Mouse (Mus musculus) c-Kit-positive CD71-positive TER-119-positive erythroid progenitor cells, embryonic 14.5 days (primary cell): ENCODE measurements around the gene Epb41l3.

Experiments
- DNase-seq: peaks from one replicate; pipeline ENCODE4 v3.0.0-alpha.2; 2013; ENCODE audit warnings: low spot score

Gene Epb41l3

DNA sequence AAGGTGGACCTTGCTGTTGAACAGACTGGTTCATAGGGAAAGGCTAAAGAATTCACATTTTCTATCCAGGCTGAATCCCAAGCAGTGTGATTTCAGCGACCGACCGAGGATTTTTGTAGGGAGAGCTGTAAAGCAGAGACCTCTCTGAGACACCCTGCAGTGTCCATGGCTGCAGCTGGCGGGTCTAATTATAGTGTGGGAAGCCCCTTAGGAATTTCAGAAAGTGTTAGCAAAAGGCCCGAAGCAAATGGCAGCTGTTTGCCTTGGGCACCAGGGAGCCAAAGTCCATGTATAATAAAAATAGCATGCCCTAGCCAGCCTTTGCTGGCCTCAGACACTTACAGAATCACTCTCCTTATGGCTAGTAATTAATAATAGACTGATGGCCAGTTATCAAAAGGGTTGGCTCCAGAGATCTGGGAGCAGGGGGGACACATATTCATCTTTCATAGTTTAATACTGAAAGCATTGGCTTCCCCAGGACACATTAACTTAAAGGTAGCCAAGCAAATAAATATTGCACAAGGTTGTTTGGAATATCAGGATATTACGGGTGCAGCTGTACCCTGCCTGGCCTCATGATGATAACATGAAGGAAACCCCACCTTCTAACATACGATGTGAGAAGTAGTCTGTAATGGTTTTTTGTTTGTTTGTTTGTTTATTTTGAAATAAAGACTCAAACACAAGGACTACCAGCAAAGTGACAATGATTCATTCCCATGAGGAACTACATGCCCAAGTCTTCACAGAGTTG, 106.3 kb downstream of the Epb41l3 start:
- no peak for DNase-seq

GRCm38 (mm10) chr17:69187794-69188193, 112.3 kb downstream of the Epb41l3 start:
- no peak for DNase-seq

DNA sequence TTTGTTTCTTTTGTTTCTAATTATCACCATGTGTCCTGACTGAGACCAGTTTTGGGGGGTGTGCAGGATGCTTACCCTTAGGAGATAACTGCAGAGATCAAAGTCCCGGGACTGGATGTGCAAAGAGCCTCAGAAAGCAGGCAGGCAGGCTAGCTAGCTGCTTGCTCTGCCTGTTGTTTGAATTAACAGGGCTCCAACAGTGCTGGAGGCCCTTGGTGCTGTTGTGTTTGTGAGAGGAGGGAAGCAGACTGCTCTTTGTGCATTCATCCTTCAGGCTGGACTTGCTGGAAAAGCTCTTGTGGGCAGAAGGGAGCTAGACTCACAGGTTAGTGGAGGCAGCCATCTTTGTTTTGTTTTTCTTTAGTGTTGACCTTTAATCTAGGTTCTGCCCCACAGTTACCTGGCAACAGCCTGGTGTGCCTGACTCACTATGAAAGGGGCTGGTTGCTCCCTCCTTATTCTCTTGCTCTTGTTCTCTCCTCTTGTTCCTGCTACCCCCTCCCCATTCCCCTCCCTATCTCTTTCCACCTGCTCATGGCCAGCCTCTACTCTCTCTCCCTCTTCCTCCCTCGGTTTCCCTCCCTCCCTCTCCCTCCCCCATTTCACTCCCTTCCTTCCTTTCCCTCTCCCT, 117.5 kb downstream of the Epb41l3 start:
- no peak for DNase-seq

GRCm38 (mm10) chr17:69194599-69194998, 119.1 kb downstream of the Epb41l3 start:
- no peak for DNase-seq

DNA sequence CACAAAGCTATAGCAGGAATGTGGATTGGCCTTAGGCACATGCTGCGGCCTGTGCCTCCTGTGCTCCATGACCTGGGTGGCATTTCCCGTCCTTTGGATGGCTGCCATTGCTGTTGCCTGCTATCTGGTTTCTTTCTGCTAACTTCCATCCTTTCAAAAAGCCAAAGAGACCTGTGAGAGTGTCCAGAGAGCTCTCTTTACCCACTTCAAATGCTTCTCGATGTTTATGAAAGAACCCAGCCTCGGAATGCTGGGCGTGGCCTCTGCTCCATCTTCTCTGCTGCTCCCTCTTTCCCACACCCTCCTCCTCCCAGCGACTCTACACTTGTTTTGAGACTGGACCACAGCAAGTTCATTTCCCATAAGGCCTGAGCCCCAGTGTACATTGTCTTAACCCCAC, 120.3 kb downstream of the Epb41l3 start:
- DNase-seq: no peak

DNA sequence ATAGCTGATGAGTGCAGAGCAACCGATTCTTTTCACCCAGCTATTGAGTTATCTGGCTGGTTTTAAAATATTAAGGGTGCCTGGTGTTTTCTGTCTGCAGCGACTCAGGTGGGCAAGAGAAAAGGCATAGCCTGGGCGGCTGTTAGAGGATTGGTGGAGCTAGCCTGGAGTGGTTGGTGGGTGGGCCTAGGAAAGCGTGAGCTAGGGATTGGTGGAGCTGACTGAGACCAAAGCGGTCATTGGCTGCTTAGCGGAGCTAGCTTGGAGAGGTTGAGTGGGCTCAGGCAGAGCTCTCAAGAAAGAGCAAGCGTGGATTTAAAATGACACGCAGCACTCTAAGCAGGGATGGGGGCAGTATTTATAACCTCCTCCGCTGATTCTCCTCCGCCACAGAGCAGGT, 121.2 kb downstream of the Epb41l3 start:
- DNase-seq: no peak

- no peak for DNase-seq
Measured at GRCm38 (mm10) chr17:69198805-69199204, 123.3 kb downstream of the Epb41l3 start.

DNA sequence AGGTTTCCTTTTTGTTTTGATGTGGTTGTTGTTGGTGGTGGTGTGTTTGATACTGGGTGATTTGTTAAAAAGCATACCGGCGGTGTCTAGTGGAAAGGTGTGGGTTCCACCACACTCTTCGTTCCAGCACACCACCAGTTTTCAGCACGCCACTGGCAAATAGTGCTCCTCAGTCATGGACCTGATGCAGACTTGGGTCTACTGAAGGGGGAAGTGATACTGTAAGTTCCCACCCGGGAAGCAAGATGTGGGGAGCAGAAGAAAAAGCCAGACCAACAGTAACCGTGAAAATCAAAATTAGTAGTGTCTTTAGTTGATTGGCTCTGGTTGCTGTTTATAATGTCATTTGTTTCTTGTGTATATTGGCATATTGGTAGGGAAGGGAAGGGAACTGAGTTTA, 124.3 kb downstream of the Epb41l3 start:
- no peak for DNase-seq

DNA sequence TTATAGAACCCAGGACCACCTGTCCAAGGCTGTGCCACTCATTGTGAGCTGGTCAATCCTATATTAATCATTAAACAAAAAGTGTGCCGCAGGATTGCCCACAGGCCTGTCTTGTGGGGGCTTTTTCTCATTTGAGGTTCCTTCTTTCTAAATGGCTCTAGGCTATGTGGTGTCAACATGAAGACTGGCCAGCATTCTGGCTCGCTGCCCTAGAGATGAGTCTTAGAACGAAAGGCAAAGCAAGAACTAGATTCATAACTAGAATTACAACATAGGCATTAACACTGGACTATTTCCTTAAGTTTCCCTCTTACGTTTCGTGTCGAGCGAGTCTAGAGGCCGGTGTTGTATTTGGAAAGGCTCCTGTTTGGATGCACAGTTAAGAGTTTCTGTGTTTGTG, 125.5 kb downstream of the Epb41l3 start:
- DNase-seq: no peak

GRCm38 (mm10) chr17:69205282-69205999, 130.0 kb downstream of the Epb41l3 start:
- no peak for DNase-seq

DNA sequence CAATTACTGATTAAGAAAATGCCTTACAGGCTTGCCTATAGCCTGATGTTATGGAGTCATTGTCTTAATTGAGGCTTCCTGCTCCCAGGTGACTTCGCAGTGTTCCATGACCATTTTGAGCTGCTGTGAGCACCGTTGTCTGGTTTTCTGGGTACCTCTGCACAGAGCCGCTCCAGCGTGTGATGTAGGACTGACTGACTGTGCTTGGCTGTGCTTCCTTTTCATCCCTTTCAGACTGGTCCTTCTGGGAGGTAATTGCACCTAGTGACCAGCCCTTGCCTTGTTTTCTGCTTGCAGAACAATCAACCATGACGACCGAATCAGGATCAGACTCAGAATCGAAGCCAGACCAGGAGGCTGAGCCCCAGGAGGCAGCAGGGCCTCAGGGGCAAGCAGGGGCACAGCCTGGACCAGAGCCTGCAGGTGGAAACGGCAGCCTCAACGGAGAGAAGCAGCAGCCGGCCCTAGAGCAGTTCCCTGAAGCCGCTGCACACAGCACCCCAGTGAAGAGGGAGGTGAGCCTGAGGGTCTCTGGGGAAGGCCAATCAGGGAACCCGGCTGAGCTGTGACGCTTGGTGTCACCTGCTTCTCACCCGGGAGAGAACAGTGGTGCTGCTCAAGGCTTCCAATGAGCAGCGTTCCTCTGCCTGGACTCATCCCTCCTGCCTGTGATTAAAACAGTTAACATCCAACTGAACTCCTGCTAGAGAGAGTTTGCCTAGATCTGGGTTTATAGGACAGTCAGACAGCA, 132.3 kb downstream of the Epb41l3 start:
- DNase-seq: no peak

DNA sequence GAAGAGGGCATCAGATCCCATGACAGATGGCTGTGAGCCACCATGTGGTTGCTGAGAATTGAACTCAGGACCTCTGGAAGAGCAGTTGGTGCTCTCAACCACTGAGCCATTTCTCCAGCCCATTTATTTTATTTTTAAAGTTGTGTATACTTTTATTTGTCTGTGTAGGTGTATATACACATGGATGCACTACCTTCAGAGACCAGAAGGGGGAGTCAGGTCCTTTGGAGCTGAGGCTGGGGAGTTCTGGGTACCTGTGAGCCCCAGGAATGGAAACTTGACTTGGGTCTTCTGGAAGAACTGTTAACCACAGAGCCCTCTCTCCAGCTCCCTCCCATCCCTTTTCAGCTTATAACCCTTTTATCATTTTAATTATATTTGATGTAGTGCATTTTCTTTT, 135.6 kb downstream of the Epb41l3 start:
- DNase-seq: no peak

DNA sequence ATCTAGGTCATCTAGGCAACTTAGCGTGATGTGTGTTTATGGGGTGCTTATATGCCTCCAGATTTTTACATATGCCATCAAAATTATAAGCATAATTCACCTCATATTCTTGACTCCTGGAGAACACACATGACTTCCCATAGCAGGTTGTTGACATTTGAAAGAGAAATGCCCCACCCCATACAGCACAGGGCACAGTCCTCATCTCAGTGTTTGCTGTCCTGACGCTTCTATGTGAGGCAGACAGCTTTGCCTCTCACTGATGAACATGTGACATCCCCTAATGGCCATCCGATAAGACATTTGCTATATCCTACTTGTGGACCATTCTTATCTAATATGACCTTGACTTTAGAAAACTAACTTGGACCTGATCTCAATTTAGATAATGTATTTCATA, 140.6 kb downstream of the Epb41l3 start:
- no peak for DNase-seq

- DNase-seq: no peak
Measured at GRCm38 (mm10) chr17:69220849-69221248, 145.4 kb downstream of the Epb41l3 start.

DNA sequence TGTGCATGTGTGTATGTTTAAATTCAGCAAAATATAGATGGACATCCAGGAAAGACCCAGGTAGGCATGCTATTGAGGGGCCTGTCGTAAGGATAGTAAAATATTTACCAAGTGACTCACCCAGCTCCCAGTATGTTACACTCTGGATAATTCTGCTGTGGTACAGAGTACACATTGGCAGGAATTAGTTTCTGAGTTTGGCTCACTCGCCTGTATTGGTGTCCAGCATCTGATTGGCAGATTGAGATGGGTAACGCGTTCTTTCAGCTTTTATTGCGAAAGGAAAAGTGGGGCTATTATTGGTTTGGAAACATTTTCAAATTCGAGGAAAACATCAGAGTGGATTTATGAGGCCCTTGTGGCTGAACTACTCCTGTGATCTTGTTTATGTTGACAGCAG, 145.9 kb downstream of the Epb41l3 start:
- DNase-seq: no peak

DNA sequence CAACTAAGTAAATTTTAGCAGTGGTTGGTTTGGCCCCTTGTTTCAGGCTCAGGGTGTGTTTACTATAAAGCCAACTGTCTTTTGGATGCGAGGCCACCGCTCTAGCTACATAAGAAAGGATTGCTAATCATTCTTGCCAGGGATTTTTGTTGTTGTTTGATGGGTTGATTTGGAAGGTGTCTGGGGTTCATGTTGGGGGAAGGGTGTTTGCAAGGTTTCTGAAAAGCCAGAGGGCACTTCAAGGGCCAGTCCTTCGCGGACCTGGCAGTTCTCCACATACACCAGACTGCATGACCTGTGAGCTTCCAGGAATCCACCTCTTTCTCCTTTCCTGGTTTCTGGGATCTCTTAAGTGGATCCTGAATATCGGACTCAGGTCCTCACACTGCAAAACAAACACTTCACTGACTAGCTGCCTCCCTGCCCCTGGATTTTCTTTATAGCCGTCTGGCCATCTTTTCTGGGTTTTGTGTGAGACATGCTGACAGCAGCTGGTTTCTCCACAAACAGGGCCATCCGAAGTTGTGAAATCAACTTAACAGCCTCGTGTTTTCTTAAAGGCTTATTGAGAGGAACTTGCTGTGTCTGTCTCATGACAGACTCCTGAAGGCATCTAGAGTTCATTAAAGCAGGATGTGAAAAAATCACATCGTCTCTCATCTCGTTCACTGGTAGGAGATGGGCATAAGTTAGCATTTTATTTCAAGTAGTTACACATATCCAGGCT, 146.6 kb downstream of the Epb41l3 start:
- DNase-seq: no peak

DNA sequence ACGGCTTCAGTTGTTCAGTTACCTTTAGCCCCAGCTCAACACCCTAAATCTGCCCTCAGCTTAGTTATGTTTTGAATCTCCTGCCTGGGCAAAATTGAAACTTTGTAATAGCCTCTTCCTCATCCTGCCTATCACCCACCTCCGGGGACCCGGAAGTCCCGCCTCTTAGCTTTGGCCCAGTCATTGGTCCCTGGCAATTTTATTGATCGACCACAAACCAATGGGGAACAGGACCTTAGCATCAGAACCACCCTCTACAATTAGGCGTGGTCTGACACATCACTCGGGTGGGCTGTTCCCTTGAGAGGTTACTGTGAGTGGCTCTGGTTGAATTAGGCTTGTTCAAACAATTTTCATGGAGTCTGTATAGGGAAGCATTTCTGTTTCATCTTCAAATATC, 150.5 kb downstream of the Epb41l3 start:
- no peak for DNase-seq

GRCm38 (mm10) chr17:69227426-69228014, 152.0 kb downstream of the Epb41l3 start:
- DNase-seq: no peak

DNA sequence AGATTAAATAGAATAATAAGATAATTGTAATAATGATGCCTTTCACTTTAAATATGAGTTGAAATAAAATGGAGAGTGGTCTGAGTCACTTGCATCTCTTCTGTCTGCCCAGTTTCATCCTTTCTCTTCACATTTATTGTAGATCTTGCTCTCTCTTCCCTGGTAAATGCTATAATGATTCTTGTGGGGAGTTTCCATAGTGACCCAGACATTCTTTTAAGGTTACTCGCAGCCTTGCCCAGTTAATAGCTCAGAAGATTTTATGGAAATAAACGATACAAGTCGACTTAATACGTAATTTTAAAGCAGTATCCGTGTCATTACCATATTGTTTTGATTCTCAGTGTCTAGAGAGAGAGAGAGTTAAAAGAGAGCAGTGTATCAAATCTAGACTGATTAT, 154.0 kb downstream of the Epb41l3 start:
- DNase-seq: no peak

DNA sequence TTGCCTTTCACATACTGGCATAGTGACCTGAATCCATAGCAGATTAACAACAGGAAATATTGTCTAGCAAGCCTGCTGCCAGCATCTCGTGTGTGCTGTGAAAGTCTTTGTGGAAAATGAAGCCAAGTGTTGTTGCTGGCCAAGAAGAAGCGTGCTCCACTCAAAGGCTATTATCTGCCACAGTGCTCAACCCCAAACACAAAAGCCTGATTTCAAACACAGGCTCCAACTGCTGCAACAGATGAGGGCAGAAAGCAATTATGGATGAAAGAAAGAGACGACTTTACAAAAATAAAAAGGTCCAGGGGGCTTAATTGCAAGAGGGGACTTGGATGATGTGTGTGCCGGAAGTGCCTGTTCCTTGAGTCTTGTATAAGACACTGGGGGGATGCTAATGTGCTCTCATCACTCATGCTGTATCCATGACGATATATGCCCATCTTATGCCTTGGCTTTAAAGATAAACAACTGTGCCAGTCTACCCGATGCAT, 154.7 kb downstream of the Epb41l3 start:
- DNase-seq: no peak

DNA sequence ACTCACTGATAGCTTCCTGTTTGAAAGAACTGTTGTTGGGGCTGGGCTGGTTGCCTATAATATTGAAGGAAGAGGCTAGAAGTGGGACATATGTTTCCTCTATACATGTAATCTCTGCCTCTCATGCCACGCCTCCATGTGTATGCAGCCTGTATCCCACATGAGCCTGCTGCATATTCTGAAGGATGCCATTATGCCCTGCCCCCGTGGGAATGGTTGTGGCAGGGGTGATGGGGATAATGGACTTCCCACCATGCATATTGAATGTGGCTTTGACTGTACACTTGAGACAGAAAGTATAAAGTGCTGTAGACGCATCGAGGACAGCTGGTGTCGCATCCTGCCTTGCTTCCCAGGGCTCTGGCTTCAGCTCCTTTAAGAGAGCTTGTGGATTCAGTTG, 155.9 kb downstream of the Epb41l3 start:
- no peak for DNase-seq
